In genomic region chr10:75053655-75054054, GRCm38 (mm10) we compare ENCODE assay signal across 11 mouse cellular contexts. TPM values are rescaled to one million over a fixed set of nuclear protein-coding genes. Genes with fewer than 3 reads are reported as not detected.
"Had no signal": no experiment of that assay in that cellular context is flagged by ENCODE, and none has a peak within 500 bp of the region (broad histone marks: within the 10 kb centered on the region; RNA-seq: fewer than 3 reads in every experiment).

No protein-coding gene starts in this region.

- H3K9me3 ChIP-seq: hindbrain, embryonic 15.5 days; limb, embryonic 13.5 days; midbrain, embryonic 13.5 days; neural tube, embryonic 12.5 days had no signal

- H3K4me3 ChIP-seq: hindbrain, embryonic 15.5 days; limb, embryonic 13.5 days; midbrain, embryonic 13.5 days; myocyte; neural tube, embryonic 12.5 days had no signal

- H3K4me1 ChIP-seq: limb, embryonic 13.5 days had no signal

- H3K27me3 ChIP-seq: hindbrain, embryonic 15.5 days; limb, embryonic 13.5 days; midbrain, embryonic 13.5 days; neural tube, embryonic 12.5 days had no signal

- H3K27ac ChIP-seq: hindbrain, embryonic 15.5 days; kidney, postnatal 0 days; limb, embryonic 13.5 days; midbrain, embryonic 13.5 days; neural tube, embryonic 12.5 days; stomach, postnatal 0 days had no signal

- DNase-seq: layer of hippocampus, adult 9-11 months; thymus, postnatal 36 days had no signal

- H3K4me2 ChIP-seq: hindbrain, embryonic 15.5 days; limb, embryonic 13.5 days; midbrain, embryonic 13.5 days; neural tube, embryonic 12.5 days had no signal

- H3K9ac ChIP-seq: hindbrain, embryonic 15.5 days; limb, embryonic 13.5 days; midbrain, embryonic 13.5 days; neural tube, embryonic 12.5 days had no signal

- ATAC-seq: intestine, embryonic 16.5 days; midbrain, embryonic 13.5 days had no signal

- H3K36me3 ChIP-seq: hindbrain, embryonic 15.5 days; midbrain, embryonic 13.5 days; neural tube, embryonic 12.5 days had no signal

RNA-seq across cellular contexts. Expression of gene Rsph14, which starts 21.3 kb away (rescaled TPM):
- total RNA-seq: neutrophil, adult 5-6 weeks had no signal
- polyA plus RNA-seq: intestine, embryonic 16.5 days; kidney, postnatal 0 days; limb, embryonic 13.5 days; myocyte; neural tube, embryonic 12.5 days; stomach, postnatal 0 days had no signal
